Mouse (Mus musculus) limb, embryonic 10.5 days (tissue): Measurements from ENCODE around the gene Gtf2h1. TPM values are rescaled to one million over a fixed set of nuclear protein-coding genes. Genes with fewer than 3 reads are reported as not detected.

Experiments
- DNase-seq: peaks from one replicate; pipeline ENCODE4 v3.0.0-alpha.2; 2017; ENCODE audit warnings: low spot score
- H3K27ac ChIP-seq: fragments of 300-500 bp; sonication (generic); 2 replicates; pipeline ENCODE4 v1.5.1; 2016; ENCODE audit warnings: mild to moderate bottlenecking
- H3K27me3 ChIP-seq: fragments of 300-500 bp; sonication (generic); 2 replicates; pipeline ENCODE4 v1.6.1; 2016; ENCODE audit warnings: low read depth, mild to moderate bottlenecking; ENCODE audit not compliant: poor library complexity, severe bottlenecking
- H3K36me3 ChIP-seq: fragments of 300-500 bp; sonication (generic); 2 replicates; pipeline ENCODE4 v1.6.1; 2016; ENCODE audit warnings: mild to moderate bottlenecking, moderate library complexity
- H3K4me1 ChIP-seq: fragments of 300-500 bp; sonication (generic); 2 replicates; pipeline ENCODE4 v1.6.1; 2016
- H3K4me3 ChIP-seq: fragments of 300-500 bp; sonication (generic); 2 replicates; pipeline ENCODE4 v1.5.1; 2016; ENCODE audit warnings: mild to moderate bottlenecking, moderate library complexity
- H3K9me3 ChIP-seq: fragments of 300-500 bp; sonication (generic); replicated peaks from 2 replicates; pipeline ENCODE4 v1.6.1; 2016; ENCODE audit warnings: mild to moderate bottlenecking
- WGBS: fragments of 180-500 bp; shearing (Covaris S2); methylation state at CpG from one replicate; pipeline ENCODE4 v1.1.7; 2016; 5-methylcytosine and 5-hydroxymethylcytosine counted together
- polyA plus RNA-seq: library from polyadenylated mRNA; unstranded; fragments of >200 nt; fragmentation: Nextera tagmentation; extraction: Ambion mirVana; gene quantifications from 2 replicates; pipeline ENCODE4 v1.2.1, GENCODE M21; 2016

The Gtf2h1 gene
- polyA plus RNA-seq, 1 experiment from 2014 or later = 50.2 TPM

DNA sequence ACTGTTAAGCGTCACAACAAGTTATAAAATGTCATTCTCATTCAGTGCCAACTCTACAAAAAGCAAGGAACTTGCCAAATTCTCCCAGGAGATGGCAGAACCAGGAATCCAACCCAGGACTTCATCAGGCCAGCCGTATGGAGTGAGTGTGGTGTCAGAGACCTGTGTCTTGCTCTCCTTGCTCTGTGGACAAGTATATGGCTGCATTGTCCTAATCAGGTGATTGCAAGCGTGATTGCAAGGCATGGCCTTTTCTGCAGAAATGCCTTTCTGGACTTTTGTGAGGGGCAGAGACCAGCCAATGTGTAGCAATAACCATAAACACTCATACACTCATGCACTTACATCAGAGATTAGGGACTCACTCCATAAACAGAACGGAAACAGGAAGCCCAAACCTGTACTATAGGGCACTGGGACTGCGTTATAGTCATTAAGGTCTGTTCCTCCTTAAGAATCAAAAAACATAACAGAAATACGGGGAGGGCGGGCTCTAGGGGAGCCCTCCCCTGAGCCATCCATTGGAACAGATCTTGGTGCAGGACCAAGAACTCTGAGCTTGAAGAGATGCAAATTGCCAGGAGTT is 37.9 kb downstream of the Gtf2h1 start:
- Histone ChIP-seq H3K27me3 (no peaks in the 10 kb centered on the region), H3K4me3 (no peak overlapping the region), H3K27ac (no peak overlapping the region), H3K4me1 (peaks cover 20% of the 10 kb centered on the region), H3K9me3 (no peaks in the 10 kb centered on the region), H3K36me3 (no peaks in the 10 kb centered on the region)
- 91% methylated on average over 7 of the region's 7 CpGs for WGBS
- no peak for DNase-seq

DNA sequence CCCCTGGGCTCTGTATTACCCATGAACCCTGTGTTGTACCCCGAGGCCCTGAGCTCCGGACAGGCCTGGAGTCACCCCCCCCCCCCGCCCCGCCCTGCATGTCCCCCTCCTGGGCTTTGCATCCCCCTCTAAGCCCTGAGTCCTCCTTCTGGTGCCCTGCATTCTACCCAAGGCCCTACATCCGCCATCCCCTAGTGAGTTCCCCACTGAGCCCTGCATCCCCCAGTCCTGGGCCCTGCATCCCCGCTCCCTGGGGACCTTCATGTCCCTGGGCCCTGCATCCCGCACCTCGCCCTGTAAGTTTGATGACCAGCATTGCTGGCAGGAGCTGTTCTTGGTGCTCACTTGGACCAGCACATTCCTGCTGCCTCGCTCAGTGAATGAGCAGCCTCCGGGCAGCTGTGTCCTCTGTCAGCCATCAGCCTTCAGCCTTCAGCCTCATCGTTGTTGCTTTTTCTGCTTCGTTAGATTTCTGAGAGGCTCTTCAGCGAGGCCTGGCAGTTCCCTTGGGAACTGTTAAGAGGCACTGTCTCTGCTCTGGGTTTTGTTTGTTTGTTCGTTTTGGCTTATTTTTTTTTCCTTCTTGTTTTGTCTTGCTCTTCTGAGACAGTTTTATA is 39.2 kb downstream of the Gtf2h1 start:
- H3K4me3 ChIP-seq = no peak overlapping the region
- H3K9me3 ChIP-seq = no peaks in the 10 kb centered on the region
- no peak for DNase-seq
- WGBS = 46% methylated on average over 14 of the region's 14 CpGs
- peaks cover 6% of the 10 kb centered on the region; the same call in 1 of the 2 replicates for H3K27me3 ChIP-seq
- H3K27ac ChIP-seq = no peak overlapping the region; the same call in 1 of the 2 replicates
- H3K4me1 ChIP-seq = peaks cover 30% of the 10 kb centered on the region
- H3K36me3 ChIP-seq = no peaks in the 10 kb centered on the region

DNA sequence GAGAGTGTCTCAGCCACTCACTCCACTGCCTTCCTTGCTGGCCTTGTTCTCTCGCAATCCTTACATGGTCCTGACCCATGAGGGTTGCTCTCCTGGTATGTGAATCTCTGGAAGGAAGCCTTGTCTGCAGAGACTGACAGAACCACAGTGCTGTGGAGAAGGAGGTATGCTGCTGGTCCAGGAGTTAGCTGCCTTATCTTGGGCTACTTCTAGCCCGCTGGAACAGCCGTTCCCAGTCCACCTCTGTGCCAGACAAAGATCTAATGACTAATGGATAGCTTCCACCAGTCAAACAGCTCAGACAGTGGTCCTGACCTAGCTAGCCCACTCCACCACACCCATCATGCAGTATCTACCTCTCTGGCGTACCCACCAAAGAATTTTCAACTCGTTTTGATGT is 40.5 kb downstream of the Gtf2h1 start:
- DNase-seq = no peak
- peaks cover 19% of the 10 kb centered on the region for H3K27me3 ChIP-seq
- H3K4me1 ChIP-seq = peaks cover 22% of the 10 kb centered on the region
- no peak overlapping the region for H3K27ac ChIP-seq
- H3K36me3 ChIP-seq = no peaks in the 10 kb centered on the region
- 78% methylated on average over 5 of the region's 5 CpGs for WGBS
- no peaks in the 10 kb centered on the region for H3K9me3 ChIP-seq
- H3K4me3 ChIP-seq = no peak overlapping the region

DNA sequence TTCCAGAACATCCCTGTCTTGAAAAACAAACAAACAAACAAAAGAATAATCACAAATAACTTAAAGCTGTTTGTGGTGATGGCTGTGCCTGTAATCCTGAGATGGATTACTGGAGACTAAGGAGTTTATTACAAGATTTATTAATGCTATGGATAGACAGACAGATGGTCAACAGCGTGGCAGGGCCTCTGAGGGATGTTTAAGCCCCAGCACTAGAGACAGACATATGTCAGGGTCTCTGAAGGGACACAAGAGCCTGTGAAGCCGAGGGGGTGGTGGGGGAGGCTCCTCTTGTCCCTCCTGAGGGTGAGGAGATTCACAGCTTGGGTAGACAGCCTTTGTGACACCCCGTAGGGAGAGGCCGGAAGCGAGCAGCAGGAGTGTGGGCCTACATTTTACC is 41.2 kb downstream of the Gtf2h1 start:
- Histone ChIP-seq H3K27me3 (peaks cover 26% of the 10 kb centered on the region), H3K9me3 (no peaks in the 10 kb centered on the region), H3K4me1 (peaks cover 22% of the 10 kb centered on the region), H3K4me3 (no peak overlapping the region), H3K36me3 (no peaks in the 10 kb centered on the region), H3K27ac (no peak overlapping the region)
- no peak for DNase-seq
- 36% methylated on average over 5 of the region's 5 CpGs for WGBS

DNA sequence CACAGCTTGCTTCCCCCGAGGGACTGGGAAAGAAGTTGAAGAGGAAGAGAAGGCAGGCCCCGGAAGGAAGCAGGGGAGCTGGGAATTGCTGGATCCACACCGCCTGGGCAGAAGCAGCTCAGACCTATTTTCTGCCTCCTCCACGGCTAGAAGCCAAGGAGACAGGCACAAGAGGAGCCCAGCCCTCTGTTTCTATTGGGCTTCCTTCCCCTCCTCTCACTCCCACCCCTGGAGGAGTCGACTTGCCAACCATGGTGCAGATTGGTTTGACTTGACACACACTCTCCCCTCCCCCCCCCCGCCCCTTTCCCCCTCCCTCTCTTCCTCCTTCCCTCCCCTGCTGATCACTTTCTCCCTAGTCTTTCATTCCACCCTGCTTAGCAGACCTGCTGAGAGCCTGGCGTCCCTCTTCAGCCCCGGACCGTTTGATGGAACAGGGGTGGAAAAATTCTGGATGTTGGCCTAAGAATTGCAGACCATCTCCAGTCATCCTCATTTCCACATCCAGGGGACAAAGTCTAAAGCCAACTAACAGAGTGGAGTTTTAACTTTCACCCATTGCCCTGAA is 42.3 kb downstream of the Gtf2h1 start:
- H3K27ac ChIP-seq = peak overlapping the region; percentile 64
- H3K9me3 ChIP-seq = no peaks in the 10 kb centered on the region
- H3K4me1 ChIP-seq = peaks cover 22% of the 10 kb centered on the region
- H3K4me3 ChIP-seq = no peak overlapping the region; the same call in none of the 2 replicates
- WGBS = 2% methylated on average over 9 of the region's 9 CpGs
- peak; percentile 46 for DNase-seq
- H3K27me3 ChIP-seq = peaks cover 36% of the 10 kb centered on the region
- no peaks in the 10 kb centered on the region for H3K36me3 ChIP-seq

DNA sequence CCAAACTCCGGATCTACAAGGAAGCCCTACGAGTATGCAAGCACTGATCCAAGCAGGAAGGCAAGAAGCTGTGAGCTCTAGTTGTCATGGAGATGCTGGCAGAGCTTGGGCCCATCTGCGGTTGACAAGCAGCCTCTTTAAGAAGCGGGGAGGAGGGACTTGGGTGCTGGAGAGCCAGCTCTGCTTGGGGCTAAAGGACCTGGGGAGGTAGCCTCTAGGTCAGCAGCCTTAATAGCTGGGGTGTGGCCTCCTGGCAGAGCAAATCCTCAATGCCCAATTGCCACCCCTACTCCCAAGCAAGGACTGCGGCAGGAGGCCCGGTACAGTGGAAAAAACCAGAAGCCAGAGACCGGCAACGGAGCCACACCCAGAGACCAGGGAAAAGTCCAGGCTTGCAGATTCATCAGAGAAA is 43.0 kb downstream of the Gtf2h1 start:
- H3K4me3 ChIP-seq = no peak overlapping the region; the same call in 1 of the 2 replicates
- H3K9me3 ChIP-seq = no peaks in the 10 kb centered on the region
- H3K4me1 ChIP-seq = peaks cover 22% of the 10 kb centered on the region
- no peak for DNase-seq
- H3K27ac ChIP-seq = peak overlapping the region; percentile 53; the same call in 1 of the 2 replicates
- H3K36me3 ChIP-seq = no peaks in the 10 kb centered on the region
- H3K27me3 ChIP-seq = peaks cover 36% of the 10 kb centered on the region
- WGBS = 5% methylated on average over 8 of the region's 8 CpGs

DNA sequence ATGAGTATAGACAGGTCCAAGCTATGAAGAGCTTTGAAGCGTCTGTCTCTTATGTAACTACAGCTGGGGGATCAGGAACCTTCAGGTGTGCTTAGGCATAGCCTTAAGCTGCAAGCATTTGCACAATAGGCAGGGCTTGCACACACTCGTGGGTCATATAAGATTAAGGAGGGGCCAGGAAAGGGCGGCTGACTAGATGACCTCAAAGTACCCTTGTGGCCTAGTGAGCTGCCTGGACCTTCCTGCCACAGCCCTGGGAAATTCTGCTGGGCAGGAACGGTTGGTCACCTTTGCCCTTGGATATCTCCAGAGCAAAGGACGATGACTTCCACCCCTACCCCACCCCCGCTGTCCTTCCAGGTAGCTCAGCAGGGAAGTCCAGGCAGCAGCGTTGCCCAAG is 43.5 kb downstream of the Gtf2h1 start:
- H3K9me3 ChIP-seq = no peaks in the 10 kb centered on the region
- peaks cover 22% of the 10 kb centered on the region for H3K4me1 ChIP-seq
- peaks cover 36% of the 10 kb centered on the region for H3K27me3 ChIP-seq
- no peak overlapping the region for H3K4me3 ChIP-seq
- WGBS = 18% methylated on average over 7 of the region's 7 CpGs
- DNase-seq = no peak
- H3K27ac ChIP-seq = no peak overlapping the region
- no peaks in the 10 kb centered on the region for H3K36me3 ChIP-seq

DNA sequence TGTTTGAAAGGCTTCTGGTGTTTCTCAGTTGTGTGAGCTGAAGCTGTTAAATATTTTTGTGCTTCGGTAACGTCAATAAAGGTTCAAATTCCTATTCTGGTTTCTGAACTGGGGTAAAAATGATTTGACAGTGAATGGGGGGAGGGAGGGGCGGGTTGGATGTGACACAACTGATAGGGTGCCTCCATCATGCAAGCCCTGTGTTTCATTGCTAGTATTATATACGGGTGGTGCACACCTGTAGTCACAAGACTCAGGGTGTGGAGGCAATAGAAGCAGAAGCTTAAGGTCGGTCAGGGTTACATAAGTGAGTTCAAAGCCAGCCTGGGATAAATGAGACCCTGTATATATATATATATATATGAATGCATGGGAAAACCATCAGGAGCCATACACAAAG is 44.0 kb downstream of the Gtf2h1 start:
- Histone ChIP-seq H3K36me3 (no peaks in the 10 kb centered on the region), H3K27me3 (peaks cover 36% of the 10 kb centered on the region), H3K4me1 (peaks cover 24% of the 10 kb centered on the region), H3K4me3 (no peak overlapping the region), H3K27ac (no peak overlapping the region), H3K9me3 (no peaks in the 10 kb centered on the region)
- no peak for DNase-seq
- 63% methylated on average over 5 of the region's 5 CpGs for WGBS

DNA sequence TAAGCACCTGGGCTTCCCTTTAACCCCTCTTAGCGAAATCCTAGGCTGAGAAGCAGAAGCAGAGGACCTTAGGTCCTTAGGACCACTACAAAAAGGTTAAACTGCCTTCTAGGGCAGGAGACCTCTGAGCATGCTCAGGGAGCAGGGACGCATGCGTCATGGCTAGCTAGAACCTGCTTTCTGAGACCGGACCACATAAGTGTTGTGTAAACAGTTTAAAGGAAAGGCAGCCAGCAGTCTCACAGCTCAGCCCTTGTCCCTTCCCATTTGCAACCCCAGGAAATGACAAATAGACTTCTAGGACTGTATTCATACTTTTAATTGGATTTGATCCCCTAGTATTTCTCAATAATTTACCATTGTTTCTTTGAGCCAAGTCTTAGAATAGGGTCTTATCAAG is 44.4 kb downstream of the Gtf2h1 start:
- Histone ChIP-seq H3K27ac (no peak overlapping the region), H3K9me3 (no peaks in the 10 kb centered on the region), H3K27me3 (peaks cover 36% of the 10 kb centered on the region), H3K36me3 (no peaks in the 10 kb centered on the region), H3K4me1 (peaks cover 29% of the 10 kb centered on the region), H3K4me3 (no peak overlapping the region)
- 38% methylated on average over 4 of the region's 4 CpGs for WGBS
- DNase-seq = no peak

DNA sequence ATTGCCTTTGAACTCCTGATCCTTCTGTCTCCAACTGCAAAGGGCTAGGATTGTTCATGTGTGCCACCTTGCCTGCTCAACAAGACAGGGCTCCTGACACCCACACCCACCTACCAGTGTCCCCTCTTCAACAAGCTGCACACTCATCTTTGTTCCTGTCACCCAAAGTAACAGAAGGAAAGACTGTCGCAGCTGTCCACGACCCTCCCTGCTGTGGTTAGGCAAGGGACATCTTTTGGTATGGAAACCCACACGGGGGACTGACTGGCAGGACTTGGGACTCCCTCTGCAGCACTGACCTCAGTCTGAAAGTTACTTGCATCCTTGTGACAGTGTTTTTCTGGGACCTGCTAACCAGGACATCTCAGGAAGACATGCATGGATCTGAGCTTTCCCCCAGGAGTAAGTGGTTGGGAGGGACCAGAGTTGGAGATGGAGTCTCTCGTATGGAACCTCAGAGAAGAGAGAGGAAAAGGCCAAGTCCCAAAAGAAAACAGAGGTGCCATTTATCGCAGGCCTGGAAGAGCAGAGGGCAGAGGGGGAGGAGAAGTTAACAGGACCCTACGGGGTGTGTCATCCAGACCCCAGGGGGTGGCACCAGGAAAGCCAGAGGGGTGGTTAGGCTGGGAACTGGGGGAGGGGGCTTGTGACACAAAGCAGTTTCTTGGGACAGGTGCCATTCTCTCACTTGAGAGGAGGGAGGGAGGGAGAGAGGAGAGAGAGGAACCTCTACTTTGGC is 45.1 kb downstream of the Gtf2h1 start, which contains the start of gene Ldha:
Ldha (plus strand) TSS at position 689 of the 739 bp plus-strand sequence.
- H3K4me1 ChIP-seq = peaks cover 30% of the 10 kb centered on the region
- H3K27me3 ChIP-seq = peaks cover 36% of the 10 kb centered on the region
- no peak within 1 kb of the TSS for H3K27ac ChIP-seq
- H3K4me3 ChIP-seq = no peak within 1 kb of the TSS
- no peaks in the 10 kb centered on the region for H3K9me3 ChIP-seq
- no peaks in the 10 kb centered on the region for H3K36me3 ChIP-seq
- WGBS = 10% methylated on average over 6 of the region's 6 CpGs
- DNase-seq = no peak

DNA sequence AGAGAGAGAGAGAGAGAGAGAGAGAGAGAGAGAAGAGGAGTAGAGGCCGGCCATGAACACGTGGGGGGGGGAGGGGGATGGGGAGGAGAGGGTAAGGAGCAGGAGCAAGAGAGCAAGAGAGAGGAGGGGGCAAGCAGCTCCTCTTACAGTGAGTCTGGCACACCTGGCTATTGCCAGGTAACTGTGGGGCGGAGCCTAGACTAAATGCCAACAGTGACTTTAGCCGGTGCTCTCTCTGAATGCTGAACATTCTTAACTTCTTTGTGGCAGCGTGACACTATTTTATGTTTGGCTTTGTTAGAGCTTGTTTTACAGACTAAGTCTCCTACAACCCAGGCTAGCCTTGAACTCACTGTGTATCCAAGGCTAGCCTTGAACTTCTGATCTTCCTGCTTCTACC is 46.4 kb downstream of the Gtf2h1 start:
- H3K27me3 ChIP-seq = peaks cover 36% of the 10 kb centered on the region
- H3K27ac ChIP-seq = no peak overlapping the region
- DNase-seq = no peak
- H3K4me1 ChIP-seq = peaks cover 38% of the 10 kb centered on the region
- H3K9me3 ChIP-seq = no peaks in the 10 kb centered on the region
- 27% methylated on average over 5 of the region's 5 CpGs for WGBS
- peaks cover 3% of the 10 kb centered on the region for H3K36me3 ChIP-seq
- H3K4me3 ChIP-seq = no peak overlapping the region

DNA sequence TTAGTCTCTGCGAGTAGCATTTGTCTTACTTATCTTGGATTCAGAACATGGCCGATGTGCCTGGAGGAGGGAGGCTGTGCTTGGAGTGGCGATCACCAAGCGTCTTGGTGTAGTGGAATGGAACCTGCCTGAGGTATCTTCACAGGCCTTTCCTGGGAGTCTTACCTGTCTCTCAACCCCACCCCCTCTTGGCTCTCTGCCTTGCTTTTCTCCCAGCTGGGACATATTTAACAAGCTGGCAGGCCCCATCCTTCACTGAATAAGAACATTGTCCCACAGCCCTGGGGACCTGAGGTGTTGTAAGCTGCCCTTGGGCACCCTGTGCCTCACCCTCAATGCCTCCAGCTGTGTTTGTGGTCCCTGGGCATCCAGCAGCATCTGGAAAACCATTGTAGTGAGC is 47.7 kb downstream of the Gtf2h1 start:
- H3K36me3 ChIP-seq = peaks cover 16% of the 10 kb centered on the region
- peaks cover 29% of the 10 kb centered on the region for H3K4me1 ChIP-seq
- H3K9me3 ChIP-seq = no peaks in the 10 kb centered on the region
- DNase-seq = no peak
- peaks cover 36% of the 10 kb centered on the region for H3K27me3 ChIP-seq
- H3K27ac ChIP-seq = peak overlapping the region; percentile 17; the same call in 1 of the 2 replicates
- WGBS = 89% methylated on average over 4 of the region's 4 CpGs
- H3K4me3 ChIP-seq = no peak overlapping the region
